Mouse (Mus musculus) adrenal gland, postnatal 4 days (tissue): ENCODE measurements around the gene Naa38. TPM values are rescaled to one million over a fixed set of nuclear protein-coding genes. Genes with fewer than 3 reads are reported as not detected.

Experiments
- DNase-seq, 2 experiments: peaks; one replicate each; pipeline ENCODE4 v3.0.0; 2021 to 2022; ENCODE audit warnings: low spot score in 2 of 2, mixed read lengths in 2 of 2
- total RNA-seq, 2 experiments: library from RNA; stranded (reverse); gene quantifications; 2 replicates each; pipeline ENCODE4 v1.2.3; 2021

The Naa38 gene
- total RNA-seq, 2 experiments from 2014 or later = 118 to 129 TPM

DNA sequence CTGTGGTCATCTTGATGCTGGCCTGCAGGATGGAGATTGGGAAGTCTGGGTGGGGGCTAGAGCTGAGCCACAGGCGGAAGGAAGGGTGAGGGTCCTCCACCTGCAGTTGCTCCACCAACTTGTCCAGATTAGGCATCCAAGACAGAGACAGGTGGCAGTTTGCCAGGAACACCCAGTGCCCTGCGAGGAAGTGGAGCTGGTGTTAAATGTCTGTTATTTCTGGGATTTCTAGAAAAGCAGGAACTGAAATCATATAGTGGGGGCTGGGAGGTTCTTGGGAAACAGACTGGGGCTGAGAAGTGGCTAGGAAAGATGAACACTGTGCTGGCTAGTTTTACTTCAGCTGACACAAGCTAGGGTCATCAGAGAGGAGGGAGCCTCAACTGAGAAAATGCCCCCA lies 34.0 kb downstream of the Naa38 start:
- no peak for DNase-seq

GRCm38 (mm10) chr11:69430631-69431030 lies 35.3 kb downstream of the Naa38 start:
- no peak for DNase-seq

- peak in 1 of 2 experiments; percentile 49 for DNase-seq
Measured at GRCm38 (mm10) chr11:69431829-69432639, 36.7 kb downstream of the Naa38 start.

GRCm38 (mm10) chr11:69432640-69432982 lies 37.3 kb downstream of the Naa38 start:
- no peak for DNase-seq

DNA sequence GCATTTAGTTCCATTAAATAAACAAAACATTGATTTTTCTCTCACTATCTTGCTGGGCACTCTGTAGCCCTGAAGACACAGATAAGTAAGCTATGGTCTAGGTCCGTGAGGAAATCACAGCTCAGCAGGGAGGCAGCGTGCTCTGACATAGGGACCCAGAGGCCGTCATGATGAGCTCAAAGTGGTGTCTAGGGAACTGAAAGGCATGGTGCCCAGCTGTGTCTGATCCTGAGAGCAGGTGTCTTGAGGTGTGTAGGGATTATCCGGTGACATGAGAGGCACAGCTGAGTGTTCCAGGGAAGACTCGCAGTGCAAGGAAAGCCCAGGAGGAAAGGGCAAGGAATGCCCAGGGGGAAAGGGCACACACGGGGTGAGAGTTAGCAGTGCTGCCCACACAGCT lies 37.9 kb downstream of the Naa38 start:
- no peak for DNase-seq

DNA sequence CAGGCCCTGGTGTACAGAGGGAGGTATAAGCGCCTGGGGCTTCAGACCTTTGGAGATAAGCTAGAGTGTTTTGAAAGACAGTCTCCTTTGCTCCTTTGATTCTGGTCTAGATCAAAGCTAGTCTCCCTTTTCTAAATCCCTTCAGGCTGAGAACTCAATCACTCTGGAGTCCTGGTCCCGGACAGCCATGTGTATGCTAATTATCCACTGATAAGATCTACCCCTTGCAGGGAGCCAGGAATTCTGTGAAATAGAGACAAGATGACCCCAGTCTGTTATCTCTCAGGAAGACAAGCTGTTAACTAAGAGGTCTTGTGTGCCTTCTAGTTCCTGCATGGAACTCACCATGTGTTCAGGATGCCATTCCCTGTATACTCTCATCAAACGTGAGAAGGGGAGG lies 42.0 kb downstream of the Naa38 start:
- no peak for DNase-seq

DNA sequence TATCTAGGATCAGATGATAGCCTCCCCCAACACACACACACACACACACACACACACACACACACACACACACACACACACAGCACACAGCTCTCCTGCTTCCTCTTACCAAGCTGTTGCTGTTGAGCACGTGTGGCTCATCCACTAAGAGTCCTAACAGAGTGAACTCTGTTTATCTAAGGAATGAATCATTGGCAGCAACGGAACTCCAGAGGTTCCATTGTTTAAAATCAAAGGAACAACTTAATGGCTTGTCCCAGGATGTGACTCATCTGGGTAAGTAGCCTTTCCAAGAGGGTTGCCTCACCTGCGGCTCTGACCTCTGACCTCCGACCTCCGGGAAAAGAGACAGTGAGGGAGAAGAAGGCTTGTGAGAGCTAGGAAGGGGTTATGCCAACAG lies 48.0 kb downstream of the Naa38 start:
- DNase-seq = no peak

Other genes starting within 250 kb of the Naa38 start
- not detected for gene Alox12b, start 238.5 kb upstream of the Naa38 start, total RNA-seq
- gene Alox8, start 197.6 kb upstream of the Naa38 start, total RNA-seq = under 1 TPM in 1 of 2 experiments, not detected in 1; 0.08 TPM
- not detected for gene Gucy2e, start 158.5 kb upstream of the Naa38 start, total RNA-seq
- 10 to 100 TPM; 17.4 to 17.8 TPM for gene Cntrob, start 71.7 kb upstream of the Naa38 start, total RNA-seq
- 10 to 100 TPM; 80.3 to 82.5 TPM for gene Trappc1, start 71.5 kb upstream of the Naa38 start, total RNA-seq
- 10 to 100 TPM in 1 of 2 experiments, 1 to 10 TPM in 1; 9.7 to 10.4 TPM for gene Kcnab3, start 69.2 kb upstream of the Naa38 start, total RNA-seq
- gene Rnf227, start 55.0 kb upstream of the Naa38 start, total RNA-seq = 10 to 100 TPM in 1 of 2 experiments, 1 to 10 TPM in 1; 9.4 to 10.6 TPM
- 100 to 1,000 TPM; 164 to 190 TPM for gene Chd3, start 26.1 kb upstream of the Naa38 start, total RNA-seq
- 10 to 100 TPM; 42.0 to 44.3 TPM for gene Cyb5d1, start 144 bp downstream of the Naa38 start, total RNA-seq
- 10 to 100 TPM; 23.4 to 27.2 TPM for gene Tmem88, start 2.7 kb downstream of the Naa38 start, total RNA-seq
- 10 to 100 TPM; 48.7 to 52.5 TPM for gene Kdm6b, start 18.2 kb downstream of the Naa38 start, total RNA-seq
- gene Dnah2, start 153.6 kb downstream of the Naa38 start, total RNA-seq = 1 to 10 TPM; 1.1 to 1.7 TPM
- gene Efnb3, start 164.7 kb downstream of the Naa38 start, total RNA-seq = 1 to 10 TPM; 9.4 to 9.6 TPM
- 10 to 100 TPM; 13.0 to 13.1 TPM for gene Wrap53, start 184.8 kb downstream of the Naa38 start, total RNA-seq
- 100 to 1,000 TPM in 1 of 2 experiments, 10 to 100 TPM in 1; 92.4 to 101 TPM for gene Trp53, start 184.9 kb downstream of the Naa38 start, total RNA-seq
- gene Atp1b2, start 210.5 kb downstream of the Naa38 start, total RNA-seq = 10 to 100 TPM; 74.6 to 83.4 TPM
- gene Shbg, start 222.4 kb downstream of the Naa38 start, total RNA-seq = under 1 TPM in 1 of 2 experiments, not detected in 1; 0.59 TPM
- gene Sat2, start 226.5 kb downstream of the Naa38 start, total RNA-seq = 10 to 100 TPM; 18.3 to 20.9 TPM
- 100 to 1,000 TPM in 1 of 2 experiments, 10 to 100 TPM in 1; 89.3 to 111 TPM for gene Fxr2, start 237.5 kb downstream of the Naa38 start, total RNA-seq